Mouse (Mus musculus): Measurements from ENCODE around the gene Spink2. TPM values are rescaled to one million over a fixed set of nuclear protein-coding genes. Genes with fewer than 3 reads are reported as not detected.
"Not testable (repeated sequence)": the region's sequence is repeated elsewhere in the genome, so short reads cannot be mapped to it uniquely, and the experiment has no call there.

Gene Spink2
- polyA plus RNA-seq, 1 experiment: 1.8 TPM

GRCm38 (mm10) chr5:77245787-77246671 is 34.8 kb upstream of the Spink2 start:
- H3K4me3 ChIP-seq (ENCODE audit: insufficient read depth, low read length): peak overlapping the region; percentile 29
- H3K4me1 ChIP-seq (ENCODE audit: control insufficient read depth, insufficient read depth, low read length): no peaks in the 10 kb centered on the region; the same call in 1 of the 2 replicates
- TF ChIP-seq POLR2A (IDR thresholded peaks at IDR 0.05; ENCODE audit: low read depth, low read length): no peak
- TF ChIP-seq CTCF (IDR thresholded peaks at IDR 0.05; ENCODE audit: borderline replicate concordance, insufficient read depth, low read length): no peak

GRCm38 (mm10) chr5:77245463-77245786 is 34.2 kb upstream of the Spink2 start:
- Histone ChIP-seq H3K4me1 (ENCODE audit: control insufficient read depth, insufficient read depth, low read length) (no peaks in the 10 kb centered on the region; the same call in 1 of the 2 replicates), H3K4me3 (ENCODE audit: insufficient read depth, low read length) (peak overlapping the region; percentile 29), H3K27ac (ENCODE audit: insufficient read depth, low read length) (no peak overlapping the region)
- TF ChIP-seq POLR2A (IDR thresholded peaks at IDR 0.05; ENCODE audit: low read depth, low read length) (no peak), CTCF (IDR thresholded peaks at IDR 0.05; ENCODE audit: borderline replicate concordance, insufficient read depth, low read length) (no peak)

More at GRCm38 (mm10) chr5:77245787-77246671, 34.8 kb upstream of the Spink2 start:
- no peak overlapping the region for H3K27ac ChIP-seq (ENCODE audit: insufficient read depth, low read length)

GRCm38 (mm10) chr5:77244331-77244987 is 33.2 kb upstream of the Spink2 start:
- no peaks in the 10 kb centered on the region; the same call in 1 of the 2 replicates for H3K4me1 ChIP-seq (ENCODE audit: control insufficient read depth, insufficient read depth, low read length)
- H3K4me3 ChIP-seq (ENCODE audit: insufficient read depth, low read length): no peak overlapping the region
- H3K27ac ChIP-seq (ENCODE audit: insufficient read depth, low read length): no peak overlapping the region
- no peak for TF ChIP-seq CTCF (IDR thresholded peaks at IDR 0.05; ENCODE audit: borderline replicate concordance, insufficient read depth, low read length)
- no peak for TF ChIP-seq POLR2A (IDR thresholded peaks at IDR 0.05; ENCODE audit: low read depth, low read length)

GRCm38 (mm10) chr5:77237104-77237503 is 25.8 kb upstream of the Spink2 start:
- H3K27ac ChIP-seq (ENCODE audit: insufficient read depth, low read length): no peak overlapping the region
- no peak for TF ChIP-seq POLR2A (IDR thresholded peaks at IDR 0.05; ENCODE audit: low read depth, low read length)
- no peak for TF ChIP-seq CTCF (IDR thresholded peaks at IDR 0.05; ENCODE audit: borderline replicate concordance, insufficient read depth, low read length)
- H3K4me3 ChIP-seq (ENCODE audit: insufficient read depth, low read length): no peak overlapping the region
- H3K4me1 ChIP-seq (ENCODE audit: control insufficient read depth, insufficient read depth, low read length): no peaks in the 10 kb centered on the region

GRCm38 (mm10) chr5:77234921-77235320 is 23.6 kb upstream of the Spink2 start:
- Histone ChIP-seq H3K27ac (ENCODE audit: insufficient read depth, low read length) (no peak overlapping the region), H3K4me1 (ENCODE audit: control insufficient read depth, insufficient read depth, low read length) (no peaks in the 10 kb centered on the region), H3K4me3 (ENCODE audit: insufficient read depth, low read length) (no peak overlapping the region)
- TF ChIP-seq CTCF (IDR thresholded peaks at IDR 0.05; ENCODE audit: borderline replicate concordance, insufficient read depth, low read length) (no peak), POLR2A (IDR thresholded peaks at IDR 0.05; ENCODE audit: low read depth, low read length) (no peak)

- H3K4me1 ChIP-seq (ENCODE audit: control insufficient read depth, insufficient read depth, low read length); H3K4me3 ChIP-seq (ENCODE audit: insufficient read depth, low read length); H3K27ac ChIP-seq (ENCODE audit: insufficient read depth, low read length): not testable (repeated sequence)
These were observed 20.6 kb upstream of the Spink2 start for GRCm38 (mm10) chr5:77231863-77232262.

- Histone ChIP-seq H3K27ac (ENCODE audit: insufficient read depth, low read length) (no peak overlapping the region), H3K4me1 (ENCODE audit: control insufficient read depth, insufficient read depth, low read length) (no peaks in the 10 kb centered on the region)
- no peak for TF ChIP-seq POLR2A (IDR thresholded peaks at IDR 0.05; ENCODE audit: low read depth, low read length)
- no peak for TF ChIP-seq CTCF (IDR thresholded peaks at IDR 0.05; ENCODE audit: borderline replicate concordance, insufficient read depth, low read length)
These were observed 17.7 kb upstream of the Spink2 start for GRCm38 (mm10) chr5:77228986-77229385.

GRCm38 (mm10) chr5:77223043-77223975 is 12.0 kb upstream of the Spink2 start:
- no peak overlapping the region for H3K27ac ChIP-seq (ENCODE audit: insufficient read depth, low read length)
- TF ChIP-seq CTCF (IDR thresholded peaks at IDR 0.05; ENCODE audit: borderline replicate concordance, insufficient read depth, low read length) (0 out of 2 replicates have a peak, but pooled peaks have one; percentile 15), POLR2A (IDR thresholded peaks at IDR 0.05; ENCODE audit: low read depth, low read length) (no peak)
- no peak overlapping the region for H3K4me3 ChIP-seq (ENCODE audit: insufficient read depth, low read length)
- no peaks in the 10 kb centered on the region for H3K4me1 ChIP-seq (ENCODE audit: control insufficient read depth, insufficient read depth, low read length)

More at GRCm38 (mm10) chr5:77228986-77229385, 17.7 kb upstream of the Spink2 start:
- H3K4me3 ChIP-seq (ENCODE audit: insufficient read depth, low read length): no peak overlapping the region

- TF ChIP-seq POLR2A (IDR thresholded peaks at IDR 0.05; ENCODE audit: low read depth, low read length) (no peak), CTCF (IDR thresholded peaks at IDR 0.05; ENCODE audit: borderline replicate concordance, insufficient read depth, low read length) (no peak)
- Histone ChIP-seq H3K4me1 (ENCODE audit: control insufficient read depth, insufficient read depth, low read length) (peaks cover 3% of the 10 kb centered on the region), H3K4me3 (ENCODE audit: insufficient read depth, low read length) (no peak overlapping the region), H3K27ac (ENCODE audit: insufficient read depth, low read length) (0 out of 2 replicates have a peak overlapping the region, but pooled peaks have one; percentile 28)
These were observed 6.5 kb upstream of the Spink2 start for GRCm38 (mm10) chr5:77217724-77218123.

All from embryonic fibroblast, embryonic 13.5 days (primary cell).